ENCODE assay signal across 8 mouse cellular contexts in the genomic region with DNA sequence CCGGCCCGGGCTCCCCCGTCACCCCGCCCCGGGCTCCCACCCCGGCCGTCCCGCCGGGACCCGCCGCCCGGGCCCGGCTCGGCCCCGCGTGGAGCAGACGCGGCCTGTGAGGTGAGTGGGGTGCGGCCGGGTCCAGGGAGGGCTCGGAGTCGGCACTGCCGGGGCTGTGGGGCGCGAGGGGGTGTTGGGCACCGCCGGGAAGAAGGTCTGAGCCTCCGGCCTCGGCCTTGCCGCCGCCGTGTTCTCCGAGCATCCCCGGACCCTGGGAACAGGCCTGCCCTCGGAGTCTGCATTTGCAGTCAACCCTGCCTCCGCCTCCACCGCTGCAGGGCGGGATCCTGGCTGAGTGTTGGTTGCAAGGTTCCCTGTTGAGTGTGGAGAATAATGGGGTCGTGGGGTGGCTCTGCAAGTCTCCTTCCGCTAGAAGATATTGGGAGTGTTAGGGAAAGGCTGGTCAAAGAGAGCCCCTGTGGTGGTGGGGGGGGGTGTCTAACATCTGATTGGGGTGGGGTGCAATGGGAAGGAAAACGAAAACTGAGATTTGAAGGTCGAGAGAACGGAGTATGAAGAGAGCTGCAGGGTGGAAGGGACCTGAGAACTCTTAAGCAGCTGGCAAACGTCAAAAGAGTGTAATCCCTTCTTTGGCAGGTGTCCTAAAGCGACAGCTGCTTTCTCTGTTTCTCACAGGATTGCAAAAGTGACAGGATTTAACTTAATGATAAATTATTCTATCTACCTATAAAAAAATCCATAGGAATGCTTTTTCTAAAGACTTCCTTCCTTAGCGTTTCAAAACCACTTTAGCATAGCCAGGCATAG. TPM values are rescaled to one million over a fixed set of nuclear protein-coding genes. Genes with fewer than 3 reads are reported as not detected.
DNase-seq lines count a peak whose midpoint lies in the region; ATAC-seq and TF ChIP-seq lines count a peak whose summit lies in the region.

No protein-coding gene starts in this region.

- TF ChIP-seq CTCF in E14TG2a.4 (conservative IDR thresholded peaks at IDR 0.05; ENCODE audit: low read length) = no peak
- no peak for TF ChIP-seq CTCF in intestine, postnatal 0 days (IDR thresholded peaks at IDR 0.05; ENCODE audit: low read depth)

- H3K4me3 ChIP-seq in heart, embryonic 10.5 days = peak overlapping the region; percentile 88
- H3K4me3 ChIP-seq in E14TG2a.4 (replicated peaks; ENCODE audit: low read length) (peak overlapping the region; percentile 91), myocyte (peak overlapping the region; percentile 73)
- H3K4me3 ChIP-seq in embryonic facial prominence, embryonic 15.5 days (replicated peaks) = peak overlapping the region; percentile 89
- H3K4me3 ChIP-seq in intestine, postnatal 0 days (ENCODE audit: low read depth, low read length) = peak overlapping the region; percentile 98

- no peak; the same call in 1 of the 2 replicates for ATAC-seq in embryonic facial prominence, embryonic 15.5 days (ENCODE audit: insufficient number of reproducible peaks, low FRiP score, low TSS enrichment, low read depth)
- peak; percentile 44; the same call in 1 of the 2 replicates for ATAC-seq in intestine, postnatal 0 days

- no peak for TF ChIP-seq POLR2A in myocyte (IDR thresholded peaks at IDR 0.05; ENCODE audit: insufficient read length, low read depth)

- DNase-seq in heart, embryonic 10.5 days (ENCODE audit: low spot score) = peak; percentile 84
- no peak for DNase-seq in heart, adult 11 months
- DNase-seq in testis, postnatal 14 days (ENCODE audit: low spot score) = no peak
- no peak for DNase-seq in kidney, adult 11 months

- H3K9me3 ChIP-seq in heart, embryonic 10.5 days = no peaks in the 10 kb centered on the region
- H3K9me3 ChIP-seq in E14TG2a.4 (ENCODE audit: low read length) = no peaks in the 10 kb centered on the region
- H3K9me3 ChIP-seq in embryonic facial prominence, embryonic 15.5 days (replicated peaks) = no peaks in the 10 kb centered on the region
- no peaks in the 10 kb centered on the region for H3K9me3 ChIP-seq in intestine, postnatal 0 days (ENCODE audit: control insufficient read depth)

- peaks cover 41% of the 10 kb centered on the region for H3K36me3 ChIP-seq in heart, embryonic 10.5 days
- H3K36me3 ChIP-seq in E14TG2a.4 (ENCODE audit: insufficient read depth, low read length) = peaks cover 64% of the 10 kb centered on the region
- peaks cover 28% of the 10 kb centered on the region for H3K36me3 ChIP-seq in embryonic facial prominence, embryonic 15.5 days
- H3K36me3 ChIP-seq in intestine, postnatal 0 days (ENCODE audit: control insufficient read depth, insufficient read depth) = peaks cover 13% of the 10 kb centered on the region
- H3K36me3 ChIP-seq in myocyte (ENCODE audit: control insufficient read depth, insufficient read depth) = peaks cover 9% of the 10 kb centered on the region

- peak overlapping the region; percentile 98 for H3K27ac ChIP-seq in heart, embryonic 10.5 days
- peak overlapping the region; percentile 97 for H3K27ac ChIP-seq in embryonic facial prominence, embryonic 15.5 days (replicated peaks)
- H3K27ac ChIP-seq in intestine, postnatal 0 days (ENCODE audit: low read depth, low read length) = peak overlapping the region; percentile 96

- H3K79me2 ChIP-seq in myocyte (ENCODE audit: control insufficient read depth, insufficient read depth) = peaks cover 48% of the 10 kb centered on the region

- peaks cover 31% of the 10 kb centered on the region for H3K4me1 ChIP-seq in heart, embryonic 10.5 days
- H3K4me1 ChIP-seq in E14TG2a.4 (replicated peaks; ENCODE audit: low read depth, low read length) = peaks cover 67% of the 10 kb centered on the region
- H3K4me1 ChIP-seq in embryonic facial prominence, embryonic 15.5 days = peaks cover 47% of the 10 kb centered on the region
- H3K4me1 ChIP-seq in intestine, postnatal 0 days (replicated peaks; ENCODE audit: control insufficient read depth, insufficient read depth, low read length) = no peaks in the 10 kb centered on the region; the same call in 1 of the 2 replicates

- H3K27me3 ChIP-seq in heart, embryonic 10.5 days (ENCODE audit: insufficient read depth, poor library complexity, severe bottlenecking) = no peaks in the 10 kb centered on the region
- H3K27me3 ChIP-seq in E14TG2a.4 (ENCODE audit: insufficient read depth, low read length) = no peaks in the 10 kb centered on the region
- H3K27me3 ChIP-seq in embryonic facial prominence, embryonic 15.5 days = no peaks in the 10 kb centered on the region
- no peaks in the 10 kb centered on the region for H3K27me3 ChIP-seq in intestine, postnatal 0 days (replicated peaks; ENCODE audit: control insufficient read depth, insufficient read depth, low read length)
- H3K27me3 ChIP-seq in myocyte (ENCODE audit: control insufficient read depth, insufficient read depth, insufficient read length) = no peaks in the 10 kb centered on the region

- H3K4me2 ChIP-seq in embryonic facial prominence, embryonic 15.5 days (replicated peaks) = peak overlapping the region; percentile 96
- H3K4me2 ChIP-seq in intestine, postnatal 0 days (replicated peaks; ENCODE audit: low read depth) = peak overlapping the region; percentile 98
- H3K4me2 ChIP-seq in myocyte (ENCODE audit: low read depth) = peak overlapping the region; percentile 71

- peak overlapping the region; percentile 48 for H3ac ChIP-seq in myocyte (ENCODE audit: control insufficient read depth, insufficient read length)

- WGBS in heart, embryonic 10.5 days = 1% methylated on average over 46 of the region's 46 CpGs
- under 1% methylated on average over 43 of the region's 46 CpGs for WGBS in embryonic facial prominence, embryonic 15.5 days
- 2% methylated on average over 46 of the region's 46 CpGs for WGBS in intestine, postnatal 0 days

- H3K9ac ChIP-seq in embryonic facial prominence, embryonic 15.5 days = peak overlapping the region; percentile 84
- peak overlapping the region; percentile 89 for H3K9ac ChIP-seq in intestine, postnatal 0 days (ENCODE audit: low read depth, low read length)

TF ChIP-seq in myocyte, 11 proteins besides CTCF, POLR2A, EP300 and RAD21:
- TF ChIP-seq TCF12 (IDR thresholded peaks at IDR 0.05; ENCODE audit: insufficient read depth, poor library complexity, severe bottlenecking) (no peak), SRF (IDR thresholded peaks at IDR 0.05; ENCODE audit: control insufficient read depth, insufficient read length, low read depth) (no peak), POLR2AphosphoS2 (IDR thresholded peaks at IDR 0.05; ENCODE audit: insufficient read length, low read depth) (no peak), MYOD1 (IDR thresholded peaks at IDR 0.05; ENCODE audit: control insufficient read depth in 1 of 3, insufficient read length in 2 of 3, low read depth in 2 of 3) (peak; percentile 15 to 53 (median 50)), MYOG (IDR thresholded peaks at IDR 0.05; ENCODE audit: control insufficient read depth in 1 of 3, insufficient read depth in 1 of 3, insufficient read length in 2 of 3, low read depth in 2 of 3) (peak in 1 of 3 experiments; percentile 25), E2F4 (IDR thresholded peaks at IDR 0.05; ENCODE audit: insufficient read depth) (no peak)

RNA-seq across cellular contexts. Expression of a gene that starts 0.4 kb away (rescaled TPM):
- 31.2 and 33.4 TPM in 2 replicates for polyA plus RNA-seq in heart, embryonic 10.5 days (2016; fragmentation: Nextera tagmentation; extraction: Ambion mirVana)
- 25.7 and 31.5 TPM in 2 replicates for polyA plus RNA-seq in embryonic facial prominence, embryonic 15.5 days (2015; fragmentation: Nextera tagmentation; extraction: Ambion mirVana)
- 4.7 and 5.7 TPM in 2 replicates for polyA plus RNA-seq in intestine, postnatal 0 days (2015; fragmentation: Nextera tagmentation; extraction: Ambion mirVana)
- polyA plus RNA-seq in myocyte (2012; fragmentation: generic; extraction: Trizol) = 22.5 TPM

RNA-seq across cellular contexts. Expression of a gene that starts 0.5 kb away (rescaled TPM):
- 97.3 and 121 TPM in 2 replicates for polyA plus RNA-seq in heart, embryonic 10.5 days (2016; fragmentation: Nextera tagmentation; extraction: Ambion mirVana)
- polyA plus RNA-seq in embryonic facial prominence, embryonic 15.5 days (2015; fragmentation: Nextera tagmentation; extraction: Ambion mirVana) = 108 and 118 TPM in 2 replicates
- 39.1 and 39.5 TPM in 2 replicates for polyA plus RNA-seq in intestine, postnatal 0 days (2015; fragmentation: Nextera tagmentation; extraction: Ambion mirVana)
- polyA plus RNA-seq in myocyte (2012; fragmentation: generic; extraction: Trizol) = 32.8 TPM

RNA-seq across cellular contexts. Expression of a gene that starts 7.6 kb away (rescaled TPM):
- polyA plus RNA-seq in heart, embryonic 10.5 days (2016; fragmentation: Nextera tagmentation; extraction: Ambion mirVana) = 13.1 and 16.1 TPM in 2 replicates
- 26.9 and 30.9 TPM in 2 replicates for polyA plus RNA-seq in embryonic facial prominence, embryonic 15.5 days (2015; fragmentation: Nextera tagmentation; extraction: Ambion mirVana)
- polyA plus RNA-seq in intestine, postnatal 0 days (2015; fragmentation: Nextera tagmentation; extraction: Ambion mirVana) = 3.0 and 4.4 TPM in 2 replicates
- polyA plus RNA-seq in myocyte (2012; fragmentation: generic; extraction: Trizol) = 22.3 TPM

RNA-seq across cellular contexts. Expression of a gene that starts 12.0 kb away (rescaled TPM):
- 0.29 TPM in 1 of 2 replicates, not detected in the other for polyA plus RNA-seq in heart, embryonic 10.5 days (2016; fragmentation: Nextera tagmentation; extraction: Ambion mirVana)
- polyA plus RNA-seq in embryonic facial prominence, embryonic 15.5 days (2015; fragmentation: Nextera tagmentation; extraction: Ambion mirVana) = 1.6 TPM in 2 replicates
- polyA plus RNA-seq in intestine, postnatal 0 days (2015; fragmentation: Nextera tagmentation; extraction: Ambion mirVana) = not detected in 2 replicates
- polyA plus RNA-seq in myocyte (2012; fragmentation: generic; extraction: Trizol) = 0.13 TPM

RNA-seq across cellular contexts. Expression of a gene that starts 12.1 kb away (rescaled TPM):
- polyA plus RNA-seq in heart, embryonic 10.5 days (2016; fragmentation: Nextera tagmentation; extraction: Ambion mirVana) = not detected in 2 replicates
- polyA plus RNA-seq in embryonic facial prominence, embryonic 15.5 days (2015; fragmentation: Nextera tagmentation; extraction: Ambion mirVana) = not detected in 2 replicates
- not detected in 2 replicates for polyA plus RNA-seq in intestine, postnatal 0 days (2015; fragmentation: Nextera tagmentation; extraction: Ambion mirVana)
- not detected for polyA plus RNA-seq in myocyte (2012; fragmentation: generic; extraction: Trizol)
